Mouse (Mus musculus) ES-CJ7 (cell line): ENCODE measurements around the gene Frmd7.

Experiments used
- DNase-seq: peaks from one replicate; pipeline ENCODE4 v3.0.0; 2011; ENCODE audit warnings: low read depth, low spot score

Gene Frmd7

DNA sequence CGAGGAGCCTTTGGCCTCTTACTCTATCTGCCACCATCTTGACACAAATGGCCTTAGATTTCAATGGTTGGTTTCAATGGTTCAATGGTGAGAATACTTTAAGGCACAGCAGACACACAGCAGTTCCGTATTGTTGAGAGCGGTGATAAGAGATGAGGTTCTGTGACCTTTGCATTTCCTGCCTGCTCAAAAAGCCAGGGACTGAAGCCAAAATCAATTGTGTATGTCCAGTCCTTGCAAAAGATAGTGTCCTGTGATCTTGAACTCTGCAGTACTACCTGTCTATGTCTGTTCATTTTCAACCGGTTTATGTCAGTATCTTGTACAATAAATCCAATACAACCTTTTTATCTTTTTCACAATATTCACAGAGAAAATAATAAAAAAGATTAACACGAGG is 77.8 kb downstream of the Frmd7 start:
- no peak for DNase-seq

- DNase-seq: no peak
Measured at GRCm38 (mm10) chrX:50863771-50864170, 78.7 kb downstream of the Frmd7 start.

DNA sequence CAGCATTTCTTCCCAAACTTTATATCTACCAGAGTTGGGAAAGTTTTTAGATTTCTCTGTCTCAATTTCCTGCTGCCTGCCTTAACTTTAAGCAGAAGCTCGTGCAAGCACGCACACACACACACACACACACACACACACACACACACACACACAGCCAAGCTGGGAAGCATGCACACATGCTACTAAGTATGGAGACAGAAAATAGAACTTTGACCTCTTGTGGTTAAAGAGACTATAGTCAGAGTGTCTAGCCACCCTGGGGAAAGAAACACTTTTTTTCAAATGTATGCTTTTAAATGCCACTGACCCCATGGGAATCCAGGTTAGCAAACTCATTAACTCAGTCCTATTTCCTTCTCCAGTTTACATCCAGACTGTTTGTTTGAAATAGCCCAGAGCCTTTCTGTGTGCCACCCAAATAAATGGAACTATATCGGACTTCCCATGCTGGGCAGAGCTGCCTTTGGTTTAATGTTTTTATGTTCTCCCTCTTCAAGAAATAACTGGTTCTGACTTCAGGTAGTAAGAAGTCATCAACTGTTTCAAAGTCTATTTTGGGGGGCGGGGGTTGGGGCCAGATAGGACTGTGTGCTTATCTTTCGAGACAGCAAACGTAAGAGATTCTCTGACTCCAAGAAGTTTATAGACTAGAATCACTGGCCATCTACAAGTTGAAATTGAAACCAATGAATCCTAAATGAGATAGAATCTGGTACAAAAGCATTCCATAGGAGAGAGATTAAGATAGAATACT is 91.9 kb downstream of the Frmd7 start:
- DNase-seq: no peak
